Mouse (Mus musculus): ENCODE measurements around the gene Gm11549.

DNA sequence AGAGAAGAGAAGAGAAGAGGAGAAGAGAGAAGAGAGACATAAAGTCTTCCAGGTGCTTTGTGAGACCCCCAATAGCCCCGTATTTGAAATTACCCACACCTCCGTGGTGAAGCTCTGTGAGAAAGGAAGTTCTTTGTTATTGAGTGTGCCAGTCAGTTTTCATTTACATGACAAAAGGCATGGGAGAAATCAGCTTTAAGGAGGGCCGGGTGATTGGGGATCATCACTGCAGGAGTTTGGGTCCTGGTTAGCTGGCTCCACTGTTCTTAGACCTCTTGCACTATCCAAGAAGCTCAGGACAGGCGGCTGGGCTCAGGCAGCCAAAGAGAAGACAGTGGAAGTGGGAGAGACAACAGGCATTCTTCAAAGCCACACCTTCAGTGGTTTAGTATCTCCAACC is 524 bp upstream of the Gm11549 start:
- TF ChIP-seq CTCF (IDR thresholded peaks at IDR 0.05; ENCODE audit: insufficient read depth, low read depth, low read length) = no peak
- no peak for TF ChIP-seq POLR2A (IDR thresholded peaks at IDR 0.05; ENCODE audit: insufficient read depth, low read depth, low read length)
